Mouse (Mus musculus) megakaryocyte, embryonic 14.5 days (primary cell): ENCODE data around the gene Hist1h2bj.

Experiments used
- FLI1 ChIP-seq: IDR thresholded peaks from 2 replicates; pipeline ENCODE4 v1.6.1; 2012; ENCODE audit warnings: low read length, inconsistent platforms, mixed read lengths
- GATA1 ChIP-seq: IDR thresholded peaks from 3 replicates; pipeline ENCODE4 v1.6.1; 2012; ENCODE audit warnings: mixed read lengths, low read length, inconsistent platforms, borderline replicate concordance

DNA sequence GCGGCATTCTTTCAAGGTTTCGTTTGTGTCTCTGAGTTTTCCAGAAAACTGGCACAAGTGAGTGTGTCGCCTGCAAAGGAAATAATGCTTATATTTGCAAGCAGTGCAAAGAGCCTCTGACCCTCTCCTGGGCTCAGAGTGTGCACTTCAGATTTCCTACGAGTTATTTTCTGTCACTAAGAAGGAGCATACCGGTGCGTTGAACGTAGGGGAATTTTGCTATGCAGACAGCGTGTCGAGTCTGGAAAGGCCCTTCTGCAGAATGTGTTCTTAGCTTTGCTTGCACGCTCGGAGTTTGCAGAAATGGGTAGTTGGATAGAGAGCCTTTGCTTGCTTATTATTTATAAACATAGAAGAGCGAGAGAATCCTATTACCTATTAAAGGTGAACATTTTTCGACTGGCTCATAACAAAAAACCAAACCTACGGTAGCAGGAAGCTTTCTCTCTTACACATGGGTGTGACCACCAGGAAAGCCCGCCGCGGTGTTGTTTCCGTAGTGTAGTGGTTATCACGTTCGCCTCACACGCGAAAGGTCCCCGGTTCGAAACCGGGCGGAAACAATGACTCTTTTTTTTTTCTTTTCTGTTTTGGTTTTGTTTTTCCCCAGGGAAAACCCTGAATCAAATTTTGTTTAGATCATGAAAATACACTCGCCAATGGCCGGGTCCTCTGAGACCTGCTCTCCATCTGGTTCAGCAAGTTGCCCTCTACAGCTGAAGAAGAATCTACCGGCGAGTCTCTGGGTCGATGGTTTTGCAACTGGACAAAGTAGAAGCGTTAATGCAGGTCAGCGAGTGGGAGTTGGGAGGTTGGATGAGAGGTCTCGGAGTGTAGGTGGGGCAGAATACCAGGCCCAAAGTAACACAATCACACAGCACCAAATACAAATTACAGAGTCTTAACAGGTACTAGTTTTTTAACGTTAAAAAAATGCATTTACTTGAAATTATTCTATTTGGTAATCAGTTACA is 16.7 kb upstream of the Hist1h2bj start:
- TF ChIP-seq GATA1 = no peak
- TF ChIP-seq FLI1 = no peak
